Mouse (Mus musculus): ENCODE measurements at regions not wholly inside any gene's neighbourhood (a gene's known extent, or its start where the extent isn't known, plus 50 kb on each side); places are given as distances from the start of the nearest gene placed in this dataset.

DNA sequence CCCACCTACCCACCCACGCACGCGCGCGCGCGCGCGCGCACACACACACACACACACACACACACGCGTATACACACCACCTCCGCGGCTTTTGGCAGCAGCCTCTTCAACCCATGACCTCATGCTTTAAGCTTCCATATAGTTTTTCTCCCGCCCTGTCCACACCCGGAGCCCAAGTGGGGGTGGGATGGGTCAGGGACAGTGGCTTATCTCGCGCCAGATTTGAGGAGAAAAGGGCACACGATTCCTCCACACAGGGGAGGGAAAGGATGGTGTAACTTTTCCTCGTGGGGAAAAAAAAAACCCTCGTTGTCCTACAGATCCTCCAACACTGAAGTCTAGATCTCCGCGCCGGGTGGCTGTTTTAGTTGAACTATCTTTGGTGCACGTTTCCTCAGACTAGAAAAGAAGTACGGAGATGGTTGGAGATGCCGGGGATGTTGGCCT is 128.8 kb upstream of the Ubr2 start:
- H3K4me1 ChIP-seq (ENCODE audit: control insufficient read depth, insufficient read depth, insufficient read length, low read length), result no peaks in the 10 kb centered on the region
- no peak overlapping the region for H3K27ac ChIP-seq (replicated peaks; ENCODE audit: low read depth, low read length)
- peak overlapping the region; percentile 30; the same call in 1 of the 2 replicates for H3K4me3 ChIP-seq (ENCODE audit: insufficient read depth, low read depth, low read length)

DNA sequence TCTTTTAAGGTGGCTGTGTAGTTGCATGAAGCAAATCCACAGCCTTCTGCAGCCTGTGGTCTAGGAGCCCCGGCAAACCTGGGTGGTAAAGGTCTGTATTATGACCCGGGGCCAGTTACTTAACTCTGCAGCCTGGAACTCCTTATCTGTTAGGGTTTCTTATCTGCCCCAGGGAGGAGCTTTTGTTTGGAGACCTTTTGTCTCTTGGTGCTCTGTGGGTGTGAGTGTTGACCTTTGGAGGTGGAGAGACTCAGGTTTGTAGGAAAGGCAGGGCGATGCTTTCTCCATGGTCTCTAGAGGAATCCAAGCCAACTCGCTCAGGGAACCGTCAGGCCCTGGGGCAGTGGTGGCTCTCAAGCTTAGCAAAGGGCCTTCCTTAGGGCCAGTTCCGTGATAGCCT is 127.8 kb upstream of the Ubr2 start:
- H3K27ac ChIP-seq (replicated peaks; ENCODE audit: low read depth, low read length), result no peak overlapping the region
- no peaks in the 10 kb centered on the region for H3K4me1 ChIP-seq (ENCODE audit: control insufficient read depth, insufficient read depth, insufficient read length, low read length)
- H3K4me3 ChIP-seq (ENCODE audit: insufficient read depth, low read depth, low read length), result no peak overlapping the region

DNA sequence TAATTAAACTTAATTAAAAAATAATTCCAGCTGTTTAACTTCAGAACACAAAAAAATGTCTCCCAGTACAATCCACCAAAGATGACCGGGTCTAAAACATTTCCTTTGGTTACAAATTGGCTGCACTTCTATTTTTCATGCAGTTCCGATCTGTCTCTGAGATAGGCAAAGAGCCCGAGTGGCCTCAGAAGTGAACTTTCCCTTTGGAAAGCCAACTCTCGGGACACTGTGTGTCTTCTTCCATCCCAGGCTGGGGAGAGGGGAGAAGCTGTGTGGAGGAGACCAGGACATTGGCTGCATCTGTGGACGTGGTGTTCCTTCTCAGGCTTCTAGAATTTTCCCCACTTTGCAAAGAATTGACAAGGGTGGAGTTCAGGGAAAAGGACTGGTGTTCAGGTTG is 125.0 kb upstream of the Ubr2 start:
- H3K27ac ChIP-seq (replicated peaks; ENCODE audit: low read depth, low read length), result 0 out of 2 replicates have a peak overlapping the region, but pooled peaks have one; percentile 21
- no peaks in the 10 kb centered on the region for H3K4me1 ChIP-seq (ENCODE audit: control insufficient read depth, insufficient read depth, insufficient read length, low read length)
- no peak overlapping the region for H3K4me3 ChIP-seq (ENCODE audit: insufficient read depth, low read depth, low read length)

DNA sequence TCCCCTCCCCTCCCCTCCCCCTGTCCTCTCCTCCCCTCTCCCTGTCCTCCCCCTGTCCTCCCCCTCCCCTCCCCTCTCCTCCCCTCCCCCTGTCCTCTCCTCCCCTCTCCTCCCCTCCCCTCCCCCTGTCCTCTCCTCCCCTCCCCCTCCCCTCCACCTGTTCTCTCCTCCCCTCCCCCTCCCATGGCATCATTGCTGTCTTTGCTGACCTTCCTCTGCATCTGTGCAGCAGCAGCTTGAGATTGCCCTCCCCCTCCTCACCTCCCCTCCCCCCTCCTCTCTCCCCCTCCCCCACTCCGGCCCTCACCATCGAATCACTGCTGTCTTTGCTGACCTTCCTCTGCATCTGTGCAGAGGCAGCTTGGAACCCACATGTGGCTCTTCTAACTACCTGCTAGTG is 123.4 kb upstream of the Ubr2 start:
- H3K27ac ChIP-seq (replicated peaks; ENCODE audit: low read depth, low read length), result no peak overlapping the region
- no peak overlapping the region for H3K4me3 ChIP-seq (ENCODE audit: insufficient read depth, low read depth, low read length)
- no peaks in the 10 kb centered on the region for H3K4me1 ChIP-seq (ENCODE audit: control insufficient read depth, insufficient read depth, insufficient read length, low read length)

DNA sequence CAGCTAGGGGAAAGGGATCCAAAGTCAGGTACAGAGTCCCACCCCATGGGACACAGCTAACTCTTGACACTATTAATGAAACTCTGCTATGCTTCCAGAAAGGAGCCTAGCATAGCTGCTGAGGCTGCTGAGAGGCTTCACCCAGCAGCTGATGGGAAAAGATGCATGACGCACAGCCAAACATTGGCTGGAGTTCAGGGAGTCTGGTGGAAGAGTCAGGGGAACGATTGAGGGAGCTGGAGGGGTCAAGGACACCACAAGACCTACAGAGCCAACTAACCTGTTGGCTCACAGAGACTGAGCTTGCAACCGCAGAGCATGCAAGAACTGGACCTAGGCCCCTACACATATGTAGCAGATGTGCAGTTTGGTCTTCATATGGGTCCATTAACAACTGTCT is 117.2 kb upstream of the Ubr2 start:
- Histone ChIP-seq H3K4me3 (ENCODE audit: insufficient read depth, low read depth, low read length) (no peak overlapping the region), H3K27ac (replicated peaks; ENCODE audit: low read depth, low read length) (no peak overlapping the region), H3K4me1 (ENCODE audit: control insufficient read depth, insufficient read depth, insufficient read length, low read length) (no peaks in the 10 kb centered on the region)

DNA sequence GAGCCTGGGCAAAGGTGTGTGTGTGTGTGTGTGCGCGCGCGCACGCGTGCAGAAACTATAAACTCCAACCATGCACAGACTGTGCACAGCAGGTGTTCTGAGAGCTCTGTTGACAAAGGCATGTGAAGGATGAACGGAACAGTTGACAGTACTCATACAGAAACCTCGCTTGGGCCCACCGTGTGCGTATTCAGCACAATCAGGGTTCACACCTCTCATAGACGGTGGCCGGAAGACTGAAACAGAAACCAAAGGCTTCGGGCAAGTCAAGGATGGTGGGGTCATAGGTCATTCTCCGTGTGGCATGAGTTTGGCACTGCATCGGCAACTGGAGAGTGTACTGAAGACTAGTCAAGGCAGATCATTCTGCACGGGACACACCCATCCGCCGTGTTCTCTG is 113.2 kb upstream of the Ubr2 start:
- no peak overlapping the region for H3K4me3 ChIP-seq (ENCODE audit: insufficient read depth, low read depth, low read length)
- no peaks in the 10 kb centered on the region for H3K4me1 ChIP-seq (ENCODE audit: control insufficient read depth, insufficient read depth, insufficient read length, low read length)
- H3K27ac ChIP-seq (replicated peaks; ENCODE audit: low read depth, low read length), result no peak overlapping the region

DNA sequence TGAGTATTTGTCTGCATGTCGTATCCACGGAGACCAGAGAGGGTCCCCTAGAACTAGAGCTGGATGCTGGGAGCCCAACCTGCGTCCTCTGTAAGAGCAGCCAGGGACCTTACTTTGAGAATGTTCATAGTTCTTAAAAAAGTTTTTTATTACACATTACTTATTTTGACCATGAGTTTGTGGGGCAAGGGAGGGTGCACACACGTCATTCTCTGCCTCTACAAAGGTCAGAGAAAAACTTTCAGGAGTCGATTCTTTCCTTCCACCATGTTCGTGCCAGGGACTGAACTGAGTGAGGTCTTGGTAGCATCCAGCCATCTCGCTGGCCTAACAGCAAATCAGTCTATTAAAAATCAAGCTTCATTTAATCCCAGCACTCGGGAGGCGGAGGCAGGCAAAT is 111.9 kb upstream of the Ubr2 start:
- Histone ChIP-seq H3K4me1 (ENCODE audit: control insufficient read depth, insufficient read depth, insufficient read length, low read length) (no peaks in the 10 kb centered on the region), H3K4me3 (ENCODE audit: insufficient read depth, low read depth, low read length) (no peak overlapping the region), H3K27ac (replicated peaks; ENCODE audit: low read depth, low read length) (no peak overlapping the region)

DNA sequence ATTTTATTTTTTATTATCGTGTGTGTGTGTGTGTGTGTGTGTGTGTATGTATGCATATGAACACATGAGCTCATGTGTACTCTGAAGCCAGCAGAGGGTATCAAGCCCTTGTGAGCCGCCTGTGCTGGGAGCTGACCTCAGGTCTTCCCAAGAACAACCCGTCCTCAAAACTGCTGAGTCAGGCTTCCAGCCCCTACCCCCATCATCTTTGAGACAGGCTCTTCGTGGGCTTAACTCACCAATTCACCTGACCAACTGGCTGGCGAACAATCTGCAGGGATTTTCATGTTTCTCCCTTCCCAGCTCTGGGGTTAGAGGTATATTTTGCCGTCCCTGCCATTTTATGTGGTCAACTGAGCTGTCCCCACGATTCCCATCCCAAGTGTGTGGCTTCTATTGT is 107.7 kb upstream of the Ubr2 start:
- Histone ChIP-seq H3K4me1 (ENCODE audit: control insufficient read depth, insufficient read depth, insufficient read length, low read length) (no peaks in the 10 kb centered on the region), H3K4me3 (ENCODE audit: insufficient read depth, low read depth, low read length) (no peak overlapping the region), H3K27ac (replicated peaks; ENCODE audit: low read depth, low read length) (no peak overlapping the region)

DNA sequence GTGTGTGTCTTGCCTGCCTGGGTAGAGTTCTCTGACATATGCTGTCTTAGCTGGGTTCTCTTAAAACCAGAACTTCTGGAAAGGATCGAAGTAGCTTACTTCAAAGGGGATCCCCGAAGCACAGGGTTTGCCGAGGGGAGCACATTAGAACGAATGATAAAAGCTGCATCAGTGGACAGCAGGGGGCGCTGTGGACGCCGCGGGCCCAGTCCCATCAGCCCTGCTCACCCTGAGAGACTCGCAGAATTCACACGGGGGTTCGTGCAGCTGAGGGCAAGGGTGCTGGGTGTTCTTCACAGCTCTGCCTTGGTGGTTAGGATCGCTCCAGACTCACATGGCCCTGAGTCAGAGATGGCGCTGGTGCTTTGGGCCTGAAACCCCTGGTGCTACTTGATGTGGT is 105.4 kb upstream of the Ubr2 start:
- no peak overlapping the region for H3K4me3 ChIP-seq (ENCODE audit: insufficient read depth, low read depth, low read length)
- H3K27ac ChIP-seq (replicated peaks; ENCODE audit: low read depth, low read length), result no peak overlapping the region
- no peaks in the 10 kb centered on the region for H3K4me1 ChIP-seq (ENCODE audit: control insufficient read depth, insufficient read depth, insufficient read length, low read length)

DNA sequence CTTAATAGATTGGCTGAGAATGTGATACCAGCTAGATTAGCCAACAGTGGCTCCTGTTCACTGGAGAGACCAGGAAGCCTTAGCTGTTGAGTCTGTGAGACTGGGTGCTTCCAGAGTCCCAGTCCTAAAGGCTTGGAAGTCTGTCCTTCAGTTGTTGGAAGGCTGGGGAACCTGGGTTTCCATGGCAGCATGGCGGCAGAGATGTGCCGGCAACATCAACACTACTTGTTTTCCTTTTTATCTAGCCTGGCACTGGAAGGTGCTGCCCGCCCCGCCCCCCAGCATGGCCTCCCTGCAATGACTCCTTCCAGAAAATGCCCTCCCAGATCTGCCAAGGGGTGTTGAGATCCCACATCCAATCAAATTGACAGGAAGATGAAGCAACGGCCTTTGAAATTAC is 104.8 kb upstream of the Ubr2 start:
- Histone ChIP-seq H3K27ac (replicated peaks; ENCODE audit: low read depth, low read length) (no peak overlapping the region), H3K4me1 (ENCODE audit: control insufficient read depth, insufficient read depth, insufficient read length, low read length) (no peaks in the 10 kb centered on the region), H3K4me3 (ENCODE audit: insufficient read depth, low read depth, low read length) (no peak overlapping the region)

DNA sequence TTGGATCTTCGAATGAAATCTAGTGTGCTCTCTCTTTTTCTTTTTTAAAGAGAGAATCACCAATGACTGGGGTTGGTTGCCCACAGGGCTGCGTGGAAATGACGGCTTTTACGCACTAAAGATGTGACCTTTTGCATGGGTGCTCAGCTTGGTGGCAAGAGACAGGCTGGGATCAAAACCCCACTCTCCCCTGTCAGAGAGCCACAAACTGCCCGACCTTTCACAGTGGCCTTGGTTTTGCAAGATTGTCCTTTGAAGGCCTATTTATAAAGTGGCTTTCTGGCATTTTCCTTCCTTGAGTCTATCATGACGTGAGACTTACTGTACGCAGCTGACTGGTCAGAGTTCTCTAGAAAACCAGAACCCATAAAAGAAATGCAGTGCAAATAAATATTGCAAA is 104.4 kb upstream of the Ubr2 start:
- Histone ChIP-seq H3K27ac (replicated peaks; ENCODE audit: low read depth, low read length) (no peak overlapping the region), H3K4me1 (ENCODE audit: control insufficient read depth, insufficient read depth, insufficient read length, low read length) (no peaks in the 10 kb centered on the region), H3K4me3 (ENCODE audit: insufficient read depth, low read depth, low read length) (no peak overlapping the region)

DNA sequence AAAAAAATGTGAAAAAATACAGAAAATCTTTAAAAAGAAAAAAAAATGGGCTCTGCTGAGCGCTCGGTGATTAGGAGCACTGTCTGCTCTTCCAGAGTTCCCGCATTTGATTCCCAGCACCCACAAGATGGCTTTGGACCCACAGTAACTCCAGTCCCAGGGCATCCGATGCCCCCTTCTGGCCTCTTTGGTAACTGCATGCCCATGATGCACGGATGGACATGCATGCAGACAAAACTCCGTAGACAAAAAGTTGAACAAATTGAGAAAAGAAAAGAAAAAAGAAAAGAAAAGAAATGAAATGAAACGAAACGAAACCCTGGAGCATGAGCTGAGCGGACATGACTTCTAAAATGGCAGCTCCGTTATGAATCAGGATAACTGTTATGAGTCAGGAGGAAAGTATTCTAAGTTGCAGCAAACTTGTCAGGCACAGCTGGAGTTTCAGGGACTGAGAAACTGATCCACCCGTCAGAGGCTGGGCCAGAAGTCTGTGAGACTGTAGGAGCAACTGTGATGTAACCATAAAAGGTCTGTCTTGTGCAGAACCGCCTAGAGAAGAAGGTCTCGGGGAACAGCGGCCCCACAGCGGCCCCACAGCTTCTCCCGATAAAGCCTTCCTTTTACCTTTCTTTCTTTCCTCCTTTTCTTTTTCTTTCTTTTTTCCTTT is 102.3 kb upstream of the Ubr2 start:
- Histone ChIP-seq H3K27ac (replicated peaks; ENCODE audit: low read depth, low read length) (no peak overlapping the region), H3K4me1 (ENCODE audit: control insufficient read depth, insufficient read depth, insufficient read length, low read length) (no peaks in the 10 kb centered on the region), H3K4me3 (ENCODE audit: insufficient read depth, low read depth, low read length) (no peak overlapping the region)

DNA sequence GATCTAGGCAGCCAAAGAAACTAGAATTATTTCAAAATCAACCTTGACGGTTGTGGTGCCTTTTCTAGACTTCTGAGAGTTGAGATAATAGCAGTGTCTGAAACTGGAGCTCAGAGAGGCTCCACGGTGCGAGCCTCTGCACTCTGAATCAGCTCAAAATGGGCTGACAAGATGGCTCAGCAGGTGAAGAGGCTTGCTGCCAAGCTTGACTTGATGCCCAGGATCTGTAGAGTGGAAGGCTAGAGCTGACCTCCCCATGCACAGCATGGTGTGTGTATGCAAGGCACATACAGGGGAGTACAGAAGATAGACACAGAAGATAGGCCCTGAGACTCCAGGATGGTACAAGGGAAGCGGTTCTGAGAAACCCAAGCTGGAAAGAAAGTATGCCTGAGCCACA is 100.5 kb upstream of the Ubr2 start:
- Histone ChIP-seq H3K4me1 (ENCODE audit: control insufficient read depth, insufficient read depth, insufficient read length, low read length) (no peaks in the 10 kb centered on the region), H3K27ac (replicated peaks; ENCODE audit: low read depth, low read length) (no peak overlapping the region), H3K4me3 (ENCODE audit: insufficient read depth, low read depth, low read length) (no peak overlapping the region)

DNA sequence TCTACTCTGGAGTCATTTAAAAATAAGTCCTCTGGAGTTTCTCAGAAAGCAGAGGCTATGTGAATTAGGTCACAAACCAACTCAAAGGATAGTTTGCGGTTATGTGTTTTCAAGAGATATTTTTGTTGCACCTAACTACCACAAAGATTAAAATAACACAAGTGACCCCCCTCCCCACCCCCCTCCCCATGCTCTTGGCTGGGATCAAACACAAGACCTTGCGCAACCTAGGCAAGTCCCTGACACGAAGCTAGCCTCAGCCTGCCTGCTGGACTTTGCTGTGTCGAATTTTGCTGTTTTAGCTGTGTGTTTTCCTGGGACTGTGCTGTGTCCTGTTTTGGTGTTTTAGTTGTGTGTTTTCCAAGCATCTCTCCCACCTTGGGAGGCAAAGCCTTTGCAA is 94.0 kb upstream of the Ubr2 start:
- Histone ChIP-seq H3K27ac (replicated peaks; ENCODE audit: low read depth, low read length) (no peak overlapping the region), H3K4me1 (ENCODE audit: control insufficient read depth, insufficient read depth, insufficient read length, low read length) (no peaks in the 10 kb centered on the region)

DNA sequence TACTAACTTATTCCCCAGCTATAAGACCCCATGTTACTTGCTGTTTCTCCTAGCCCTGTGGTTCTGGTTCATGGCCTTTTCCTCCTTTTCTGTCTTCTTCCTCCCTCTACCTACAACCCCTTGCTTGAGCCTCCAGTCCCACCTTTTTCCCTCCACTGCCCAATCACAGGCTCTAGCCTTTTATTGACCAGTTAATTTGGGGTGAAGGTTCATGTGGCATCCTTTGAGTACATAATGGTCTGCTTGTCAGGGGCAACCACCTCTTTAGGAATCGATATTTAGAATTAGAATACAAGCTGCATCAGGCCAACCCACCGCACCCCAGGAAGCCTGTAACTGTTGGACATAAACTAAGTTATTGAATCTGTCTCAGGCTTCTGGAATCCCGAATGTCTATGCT is 84.8 kb upstream of the Ubr2 start:
- Histone ChIP-seq H3K4me1 (ENCODE audit: control insufficient read depth, insufficient read depth, insufficient read length, low read length) (no peaks in the 10 kb centered on the region), H3K27ac (replicated peaks; ENCODE audit: low read depth, low read length) (no peak overlapping the region), H3K4me3 (ENCODE audit: insufficient read depth, low read depth, low read length) (no peak overlapping the region)

More for the DNA sequence above, 94.0 kb upstream of the Ubr2 start:
- no peak overlapping the region for H3K4me3 ChIP-seq (ENCODE audit: insufficient read depth, low read depth, low read length)

DNA sequence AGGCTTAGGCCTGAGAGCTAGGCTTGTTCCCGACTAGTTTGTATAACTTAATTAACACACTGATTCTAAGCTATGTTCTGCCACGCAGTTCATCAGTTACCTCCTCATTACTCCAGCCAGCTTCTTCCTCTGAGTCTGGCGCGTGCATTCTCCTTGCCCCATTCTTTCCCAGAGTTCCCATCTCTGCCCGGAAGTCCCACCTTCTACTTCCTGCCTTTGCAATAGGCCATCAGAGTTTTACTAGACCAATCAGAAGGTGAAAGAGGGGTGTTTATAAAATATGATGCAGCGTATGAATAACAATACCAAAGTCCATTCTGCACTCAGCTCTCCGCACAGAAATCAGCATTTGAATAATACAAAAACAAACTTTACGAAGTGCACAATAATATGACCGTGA is 81.7 kb upstream of the Ubr2 start:
- Histone ChIP-seq H3K4me3 (ENCODE audit: insufficient read depth, low read depth, low read length) (no peak overlapping the region), H3K4me1 (ENCODE audit: control insufficient read depth, insufficient read depth, insufficient read length, low read length) (no peaks in the 10 kb centered on the region), H3K27ac (replicated peaks; ENCODE audit: low read depth, low read length) (no peak overlapping the region)

DNA sequence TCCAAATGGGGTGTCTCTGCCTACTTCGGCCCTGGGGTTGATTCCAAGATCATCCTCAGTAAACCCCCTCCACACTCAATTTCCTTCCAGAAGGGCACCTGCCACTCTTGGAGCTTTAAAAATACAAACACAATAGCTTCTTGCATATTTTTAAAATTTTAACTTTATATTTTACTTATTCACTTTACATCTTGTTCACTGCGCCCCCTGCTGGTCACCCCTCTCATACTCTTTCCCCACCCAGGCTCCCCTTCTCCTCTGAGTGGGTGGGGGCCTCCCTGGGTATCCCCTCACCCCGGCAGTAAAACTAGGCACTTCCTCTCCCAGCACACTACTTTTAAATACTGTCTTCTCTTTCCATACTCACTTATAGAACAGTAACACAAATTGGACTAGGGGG is 79.4 kb upstream of the Ubr2 start:
- Histone ChIP-seq H3K4me3 (ENCODE audit: insufficient read depth, low read depth, low read length) (no peak overlapping the region), H3K4me1 (ENCODE audit: control insufficient read depth, insufficient read depth, insufficient read length, low read length) (no peaks in the 10 kb centered on the region), H3K27ac (replicated peaks; ENCODE audit: low read depth, low read length) (no peak overlapping the region)
